Mouse (Mus musculus) liver, embryonic 14.5 days (tissue): ENCODE measurements around the gene Gpr146. TPM values are rescaled to one million over a fixed set of nuclear protein-coding genes. Genes with fewer than 3 reads are reported as not detected.

Source experiments
- ATAC-seq: fragments of 200-750 bp; cut with Nextera tagmentation; 2 replicates; pipeline ENCODE4 v1.8.0; 2017; ENCODE audit warnings: moderate number of reproducible peaks, mild to moderate bottlenecking, moderate library complexity; ENCODE audit not compliant: insufficient read depth
- DNase-seq, 3 experiments: peaks; one replicate each; pipeline ENCODE4 v3.0.0-alpha.2; 2012 to 2013; ENCODE audit warnings: low read depth in 3 of 3, low spot score in 3 of 3
- H3K27ac ChIP-seq: fragments of 300-500 bp; sonication (generic); 2 replicates; pipeline ENCODE4 v1.5.1; 2014; ENCODE audit warnings: moderate library complexity, mild to moderate bottlenecking, control low read depth, inconsistent platforms
- H3K27me3 ChIP-seq: fragments of 300-500 bp; sonication (generic); 2 replicates; pipeline ENCODE4 v1.6.1; 2014; ENCODE audit warnings: mild to moderate bottlenecking, low read length, moderate library complexity; ENCODE audit not compliant: control insufficient read depth, insufficient read depth
- H3K36me3 ChIP-seq: fragments of 300-500 bp; sonication (generic); replicated peaks from 2 replicates; pipeline ENCODE4 v1.6.1; 2014; ENCODE audit warnings: low read depth; ENCODE audit not compliant: control insufficient read depth, insufficient read depth
- H3K4me1 ChIP-seq, 2 experiments: fragments of 200-500 bp in 1 of 2; fragments of 300-500 bp in 1 of 2; sonication (generic) in 1 of 2; replicated peaks; 2 replicates each; pipeline ENCODE4 v1.6.1; 2012 to 2014; ENCODE audit warnings: antibody characterized with exemption in 1 of 2, inconsistent platforms in 1 of 2, low read length in 1 of 2; ENCODE audit not compliant: control insufficient read depth in 2 of 2, insufficient read depth in 2 of 2
- H3K4me2 ChIP-seq: fragments of 300-500 bp; sonication (generic); 2 replicates; pipeline ENCODE4 v1.6.1; 2014; ENCODE audit warnings: low read depth, mild to moderate bottlenecking, control low read depth, moderate library complexity
- H3K4me3 ChIP-seq, 2 experiments: fragments of 200-500 bp in 1 of 2; fragments of 300-500 bp in 1 of 2; sonication (generic) in 1 of 2; 2 replicates each; pipeline ENCODE4 v1.5.1; 2012 to 2014; ENCODE audit warnings: low read depth in 2 of 2, low read length in 2 of 2, mild to moderate bottlenecking in 2 of 2, control low read depth in 1 of 2, inconsistent platforms in 1 of 2, moderate library complexity in 1 of 2; ENCODE audit not compliant: insufficient read depth in 1 of 2
- H3K9ac ChIP-seq: fragments of 300-500 bp; sonication (generic); replicated peaks from 2 replicates; pipeline ENCODE4 v1.6.1; 2014; ENCODE audit warnings: mild to moderate bottlenecking, control low read depth, moderate library complexity
- H3K9me3 ChIP-seq: fragments of 300-500 bp; sonication (generic); 2 replicates; pipeline ENCODE4 v1.6.1; 2016; ENCODE audit warnings: low read length, mixed read lengths; ENCODE audit not compliant: control insufficient read depth
- CTCF ChIP-seq: IDR thresholded peaks from 2 replicates; pipeline ENCODE4 v1.5.1; 2016; ENCODE audit warnings: antibody characterized with exemption, low read depth, control low read depth
- EP300 ChIP-seq: IDR thresholded peaks from 2 replicates; pipeline ENCODE4 v1.6.1; 2016; ENCODE audit warnings: antibody characterized with exemption, low read depth
- WGBS: fragments of 180-500 bp; shearing (Covaris S2); extraction: QIAGEN DNeasy Blood & Tissue Kit; methylation state at CpG from one replicate; pipeline ENCODE4 v1.1.7; 2014; ENCODE audit not compliant: insufficient replicate concordance; 5-methylcytosine and 5-hydroxymethylcytosine counted together
- polyA plus RNA-seq, 2 experiments: library from polyadenylated mRNA; depleted of rRNA in 1 of 2; stranded (reverse) in 1 of 2; unstranded in 1 of 2; fragments of >200 nt; fragmentation: Nextera tagmentation in 1 of 2; extraction: Ambion mirVana in 1 of 2; gene quantifications; 2 replicates each; pipeline versions ENCODE4 v1.2.1 to v1.2.3; 2012 to 2014

Gpr146 gene
- polyA plus RNA-seq, 2 experiments: 14.6 to 18.4 TPM

GRCm38 (mm10) chr5:139423026-139423865 is 45.7 kb downstream of the Gpr146 start, which contains the start of gene Gper1:
Gene Gper1 (plus strand): TSS chr5:139423151.
- WGBS: 76% methylated on average over 21 of the region's 21 CpGs
- Histone ChIP-seq H3K4me2 (no peak within 1 kb of the TSS), H3K9ac (no peak within 1 kb of the TSS), H3K27me3 (no peaks in the 10 kb centered on the region), H3K4me3 (no peak within 1 kb of the TSS), H3K9me3 (no peaks in the 10 kb centered on the region), H3K27ac (no peak within 1 kb of the TSS), H3K4me1 (no peaks in the 10 kb centered on the region), H3K36me3 (no peaks in the 10 kb centered on the region)
- DNase-seq (no peak), ATAC-seq (no peak)
- no peak for TF ChIP-seq EP300
- no peak for TF ChIP-seq CTCF

- DNase-seq: no peak
- Histone ChIP-seq H3K4me3 (no peak overlapping the region), H3K9ac (no peak overlapping the region), H3K4me2 (no peak overlapping the region), H3K4me1 (no peaks in the 10 kb centered on the region), H3K9me3 (no peaks in the 10 kb centered on the region), H3K27me3 (no peaks in the 10 kb centered on the region), H3K36me3 (no peaks in the 10 kb centered on the region), H3K27ac (no peak overlapping the region)
- no peak for ATAC-seq
- 70% methylated on average over 9 of the region's 9 CpGs for WGBS
- TF ChIP-seq CTCF (no peak), EP300 (no peak)
Measured at GRCm38 (mm10) chr5:139425198-139425597, 47.7 kb downstream of the Gpr146 start.

GRCm38 (mm10) chr5:139427001-139427400 is 49.5 kb downstream of the Gpr146 start:
- Histone ChIP-seq H3K36me3 (no peaks in the 10 kb centered on the region), H3K27me3 (no peaks in the 10 kb centered on the region), H3K27ac (no peak overlapping the region), H3K4me1 (no peaks in the 10 kb centered on the region), H3K9ac (no peak overlapping the region), H3K4me2 (no peak overlapping the region), H3K4me3 (no peak overlapping the region), H3K9me3 (no peaks in the 10 kb centered on the region)
- DNase-seq (no peak), ATAC-seq (no peak)
- TF ChIP-seq CTCF: no peak; the same call in 1 of the 2 replicates
- no peak for TF ChIP-seq EP300
- WGBS: 76% methylated on average over 9 of the region's 9 CpGs

- 69% methylated on average over 9 of the region's 9 CpGs for WGBS
- DNase-seq: no peak
- TF ChIP-seq CTCF (no peak), EP300 (no peak)
- ATAC-seq: no peak
- Histone ChIP-seq H3K27ac (no peak overlapping the region), H3K4me1 (no peaks in the 10 kb centered on the region), H3K4me2 (no peak overlapping the region), H3K9ac (no peak overlapping the region), H3K27me3 (no peaks in the 10 kb centered on the region), H3K9me3 (no peaks in the 10 kb centered on the region), H3K36me3 (no peaks in the 10 kb centered on the region), H3K4me3 (no peak overlapping the region)
Measured at GRCm38 (mm10) chr5:139427989-139428388, 50.5 kb downstream of the Gpr146 start.

- Histone ChIP-seq H3K4me1 (no peaks in the 10 kb centered on the region), H3K9me3 (no peaks in the 10 kb centered on the region), H3K27ac (no peak overlapping the region), H3K27me3 (no peaks in the 10 kb centered on the region), H3K4me3 (no peak overlapping the region), H3K9ac (no peak overlapping the region), H3K36me3 (no peaks in the 10 kb centered on the region), H3K4me2 (no peak overlapping the region)
- WGBS: 49% methylated on average over 12 of the region's 12 CpGs
- DNase-seq: no peak
- ATAC-seq: no peak
- no peak for TF ChIP-seq EP300
Measured at GRCm38 (mm10) chr5:139429818-139430341, 52.4 kb downstream of the Gpr146 start.
